Mouse (Mus musculus) granulocyte monocyte progenitor cell, adult 5-6 weeks (primary cell): ENCODE data around the gene Scamp4. TPM values are rescaled to one million over a fixed set of nuclear protein-coding genes. Genes with fewer than 3 reads are reported as not detected.

ENCODE experiments used
- ATAC-seq: replicated peaks from 2 replicates; pipeline ENCODE4 v1.8.0; 2016; ENCODE audit warnings: mild to moderate bottlenecking, moderate TSS enrichment, inconsistent platforms; ENCODE audit not compliant: poor library complexity, severe bottlenecking
- total RNA-seq, 2 experiments: library from RNA; stranded (forward) in 1 of 2; stranded (reverse) in 1 of 2; fragments of 200-712, 200-1000 nt in 1 of 2; fragments of >200 nt in 1 of 2; fragmentation: Nextera tagmentation in 1 of 2; gene quantifications; 2 replicates each; pipeline ENCODE4 v1.2.3; 2014 to 2017

Scamp4 gene
- total RNA-seq (2014; fragmentation: Nextera tagmentation), result 40.5 and 72.3 TPM in 2 replicates
- total RNA-seq (2017), result 10.7 and 11.4 TPM in 2 replicates

- ATAC-seq, result peak; percentile 92
Measured at GRCm38 (mm10) chr10:80602698-80603325, at the start of gene Scamp4, which contains the start of gene Adat3. Gene Scamp4, plus strand, starts transcription at chr10:80602872. Gene Adat3, plus strand, starts transcription at chr10:80602880.

GRCm38 (mm10) chr10:80553575-80553974 is 49.1 kb upstream of the Scamp4 start:
- ATAC-seq, result no peak

- ATAC-seq, result no peak
Measured at GRCm38 (mm10) chr10:80553997-80554396, 48.7 kb upstream of the Scamp4 start.

- ATAC-seq, result no peak; the same call in 1 of the 2 replicates
Measured at GRCm38 (mm10) chr10:80557346-80557965, 45.2 kb upstream of the Scamp4 start.

- ATAC-seq, result no peak
Measured at GRCm38 (mm10) chr10:80559431-80559830, 43.2 kb upstream of the Scamp4 start.

GRCm38 (mm10) chr10:80560621-80561020 is 42.1 kb upstream of the Scamp4 start:
- ATAC-seq, result peak; percentile 57

- ATAC-seq, result peak; percentile 67
Measured at GRCm38 (mm10) chr10:80561116-80561944, 41.3 kb upstream of the Scamp4 start, which contains the start of gene Rexo1. Gene Rexo1, minus strand, starts transcription at chr10:80561560.

- ATAC-seq, result peak; percentile 49
Measured at GRCm38 (mm10) chr10:80566375-80567092, 36.1 kb upstream of the Scamp4 start.

- ATAC-seq, result no peak
Measured at GRCm38 (mm10) chr10:80568876-80569275, 33.8 kb upstream of the Scamp4 start.

- peak; percentile 69 for ATAC-seq
Measured at GRCm38 (mm10) chr10:80569664-80570066, 33.0 kb upstream of the Scamp4 start.

- no peak for ATAC-seq
Measured at GRCm38 (mm10) chr10:80570419-80570818, 32.3 kb upstream of the Scamp4 start.

GRCm38 (mm10) chr10:80570871-80571836 is 31.5 kb upstream of the Scamp4 start:
- ATAC-seq, result peak; percentile 52

- ATAC-seq, result no peak
Measured at GRCm38 (mm10) chr10:80572477-80572876, 30.2 kb upstream of the Scamp4 start.

- no peak for ATAC-seq
Measured at GRCm38 (mm10) chr10:80573944-80574343, 28.7 kb upstream of the Scamp4 start.

GRCm38 (mm10) chr10:80574896-80575295 is 27.8 kb upstream of the Scamp4 start:
- ATAC-seq, result no peak

GRCm38 (mm10) chr10:80575925-80576324 is 26.7 kb upstream of the Scamp4 start:
- ATAC-seq, result no peak

GRCm38 (mm10) chr10:80576351-80577194 is 26.1 kb upstream of the Scamp4 start:
- ATAC-seq, result peak; percentile 12; the same call in 1 of the 2 replicates
